9 mouse cellular contexts compared by ENCODE assay signal in the genomic region with DNA sequence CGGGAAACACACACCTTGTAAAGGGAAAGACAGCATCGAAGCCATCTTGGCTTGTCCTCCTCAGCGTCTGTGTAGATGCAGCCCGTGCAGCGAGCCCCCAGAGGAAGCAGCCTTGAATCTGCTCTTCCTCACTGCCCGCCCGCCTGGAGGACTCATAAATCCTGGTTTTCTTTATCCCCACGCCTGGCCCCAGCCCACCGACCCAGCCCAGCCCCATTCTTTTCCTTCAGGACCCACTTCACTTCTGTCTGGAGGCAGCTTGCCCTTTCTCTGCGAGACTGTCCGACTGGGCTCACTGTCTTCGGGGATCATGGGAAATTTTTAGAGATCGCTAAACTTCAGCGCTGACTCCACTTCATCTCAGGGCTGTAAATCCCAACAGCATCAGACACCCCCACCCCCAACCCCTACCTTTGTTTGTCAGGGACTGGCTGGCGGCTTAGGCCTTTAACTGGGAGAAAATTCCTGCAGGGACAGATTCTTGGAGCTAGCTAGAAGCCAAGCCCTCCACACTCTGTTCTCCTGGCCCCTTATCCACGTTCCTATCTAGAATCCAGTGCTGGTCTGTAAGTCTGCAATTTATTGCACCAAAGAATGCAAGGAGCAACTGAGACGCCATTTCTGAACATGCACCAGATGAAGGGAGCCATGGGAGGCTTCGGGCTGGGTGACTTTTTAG. TPM values are rescaled to one million over a fixed set of nuclear protein-coding genes. Genes with fewer than 3 reads are reported as not detected.
DNase-seq lines count a peak whose midpoint lies in the region; ATAC-seq and TF ChIP-seq lines count a peak whose summit lies in the region.
"Had no signal": no experiment of that assay in that cellular context is flagged by ENCODE, and none has a peak within 500 bp of the region (broad histone marks: within the 10 kb centered on the region; RNA-seq: fewer than 3 reads in every experiment).

No protein-coding gene starts in this region.

- TF ChIP-seq CTCF in ES-Bruce4 (IDR thresholded peaks at IDR 0.05; ENCODE audit: low read depth, low read length) = no peak

- no peaks in the 10 kb centered on the region for H3K27me3 ChIP-seq in heart, embryonic 11.5 days (ENCODE audit: control insufficient read depth, insufficient read depth, low read length)
- H3K27me3 ChIP-seq in ES-Bruce4 (ENCODE audit: control insufficient read depth, insufficient read depth, low read length, poor library complexity, severe bottlenecking) = no peaks in the 10 kb centered on the region
- no peaks in the 10 kb centered on the region for H3K27me3 ChIP-seq in forebrain, embryonic 14.5 days (replicated peaks; ENCODE audit: control insufficient read depth, insufficient read depth, low read length)
- no peaks in the 10 kb centered on the region for H3K27me3 ChIP-seq in midbrain, embryonic 10.5 days (ENCODE audit: low read depth, poor library complexity, severe bottlenecking)

- H3K4me3 ChIP-seq in heart, embryonic 11.5 days (ENCODE audit: low read depth, low read length) = no peak overlapping the region
- H3K4me3 ChIP-seq in ES-Bruce4 (ENCODE audit: low read depth, low read length) = peak overlapping the region; percentile 12; the same call in 1 of the 2 replicates
- no peak overlapping the region for H3K4me3 ChIP-seq in forebrain, embryonic 14.5 days (ENCODE audit: low read depth, low read length)
- H3K4me3 ChIP-seq in midbrain, embryonic 10.5 days = peak overlapping the region; percentile 42

- no peak for TF ChIP-seq EP300 in ES-Bruce4 (IDR thresholded peaks at IDR 0.05; ENCODE audit: insufficient read depth, low read depth, low read length)

- TF ChIP-seq POLR2A in ES-Bruce4 (IDR thresholded peaks at IDR 0.05; ENCODE audit: insufficient read depth, low read length) = no peak

- DNase-seq in heart, adult 18-20 months = no peak
- peak; percentile 52 for DNase-seq in forebrain, embryonic 14.5 days (ENCODE audit: low spot score)
- DNase-seq in midbrain, embryonic 10.5 days (ENCODE audit: low spot score) = peak; percentile 73
- DNase-seq in ovary, postnatal 36 days (ENCODE audit: low spot score) = no peak
- DNase-seq in thymus, adult 18-20 months = no peak
- DNase-seq in ovary, adult 18-20 months (ENCODE audit: low spot score) = no peak

- peak overlapping the region; percentile 1; the same call in 1 of the 2 replicates for H3K9ac ChIP-seq in heart, embryonic 11.5 days (ENCODE audit: low read depth, low read length)
- H3K9ac ChIP-seq in ES-Bruce4 (ENCODE audit: low read depth, poor library complexity, severe bottlenecking) = peak overlapping the region; percentile 54
- peak overlapping the region; percentile 50 for H3K9ac ChIP-seq in forebrain, embryonic 14.5 days (ENCODE audit: low read length)
- H3K9ac ChIP-seq: liver, embryonic 14.5 days had no signal

- peaks cover 16% of the 10 kb centered on the region for H3K4me1 ChIP-seq in heart, embryonic 11.5 days (ENCODE audit: control insufficient read depth, insufficient read depth, low read length)
- H3K4me1 ChIP-seq in ES-Bruce4 (ENCODE audit: control insufficient read depth, insufficient read depth, low read length) = peaks cover 4% of the 10 kb centered on the region
- H3K4me1 ChIP-seq in forebrain, embryonic 14.5 days (ENCODE audit: control insufficient read depth, insufficient read depth, low read length) = peaks cover 13% of the 10 kb centered on the region
- peaks cover 49% of the 10 kb centered on the region for H3K4me1 ChIP-seq in midbrain, embryonic 10.5 days

- 32% methylated on average over 18 of the region's 18 CpGs for WGBS in heart, embryonic 11.5 days (ENCODE audit: insufficient replicate concordance)
- 14% methylated on average over 18 of the region's 18 CpGs for WGBS in forebrain, embryonic 14.5 days
- 31% methylated on average over 18 of the region's 18 CpGs for WGBS in midbrain, embryonic 10.5 days

- H3K4me2 ChIP-seq in heart, embryonic 11.5 days = peak overlapping the region; percentile 31
- peak overlapping the region; percentile 42 for H3K4me2 ChIP-seq in forebrain, embryonic 14.5 days (ENCODE audit: low read length)

- H3K27ac ChIP-seq in heart, embryonic 11.5 days (ENCODE audit: low read depth, low read length) = 0 out of 2 replicates have a peak overlapping the region, but pooled peaks have one; percentile 29
- no peak overlapping the region for H3K27ac ChIP-seq in ES-Bruce4 (ENCODE audit: insufficient read depth, low read length)
- peak overlapping the region; percentile 27; the same call in 1 of the 2 replicates for H3K27ac ChIP-seq in forebrain, embryonic 14.5 days (ENCODE audit: low read depth, low read length)
- peak overlapping the region; percentile 86 for H3K27ac ChIP-seq in midbrain, embryonic 10.5 days (replicated peaks)
- H3K27ac ChIP-seq: liver, embryonic 14.5 days had no signal

- ATAC-seq in heart, embryonic 11.5 days (replicated peaks; ENCODE audit: insufficient number of reproducible peaks, low FRiP score, low TSS enrichment) = no peak; the same call in 1 of the 2 replicates
- ATAC-seq in forebrain, embryonic 14.5 days = 0 out of 2 replicates have a peak, but pooled peaks have one; percentile 16

- H3K36me3 ChIP-seq in heart, embryonic 11.5 days (ENCODE audit: control insufficient read depth, insufficient read depth, low read length) = no peaks in the 10 kb centered on the region
- H3K36me3 ChIP-seq in ES-Bruce4 (ENCODE audit: control insufficient read depth, insufficient read depth, low read length, poor library complexity, severe bottlenecking) = no peaks in the 10 kb centered on the region
- no peaks in the 10 kb centered on the region for H3K36me3 ChIP-seq in forebrain, embryonic 14.5 days (ENCODE audit: control insufficient read depth, insufficient read depth, low read length)
- H3K36me3 ChIP-seq in midbrain, embryonic 10.5 days = no peaks in the 10 kb centered on the region

- no peaks in the 10 kb centered on the region for H3K9me3 ChIP-seq in heart, embryonic 11.5 days (replicated peaks; ENCODE audit: control insufficient read depth, low read length)
- H3K9me3 ChIP-seq in ES-Bruce4 (replicated peaks; ENCODE audit: control insufficient read depth, insufficient read depth, low read length, poor library complexity, severe bottlenecking) = no peaks in the 10 kb centered on the region
- no peaks in the 10 kb centered on the region for H3K9me3 ChIP-seq in forebrain, embryonic 14.5 days (replicated peaks; ENCODE audit: control insufficient read depth, low read length)
- peaks cover 3% of the 10 kb centered on the region; the same call in 1 of the 2 replicates for H3K9me3 ChIP-seq in midbrain, embryonic 10.5 days (replicated peaks)

RNA-seq across cellular contexts. Expression of a gene that starts 57.0 kb away (rescaled TPM):
- polyA plus RNA-seq in heart, embryonic 11.5 days (2014; fragmentation: Nextera tagmentation; extraction: Ambion mirVana) = 11.4 and 11.7 TPM in 2 replicates
- 1 to 10 TPM; 9.0 to 10.0 TPM for total RNA-seq in heart, adult 18-20 months (2021)
- polyA plus RNA-seq in ES-Bruce4 (2011; ENCODE audit: insufficient read depth, insufficient read length, low read depth, missing spikeins) = 18.3 and 18.6 TPM in 2 replicates
- 7.2 and 7.6 TPM in 2 replicates for polyA plus RNA-seq in forebrain, embryonic 14.5 days (2014; fragmentation: Nextera tagmentation; extraction: Ambion mirVana)
- 16.5 and 17.0 TPM in 2 replicates for polyA plus RNA-seq in midbrain, embryonic 10.5 days (2016; fragmentation: Nextera tagmentation; extraction: Ambion mirVana)

Comparison
In these comparisons a context has a peak if more than half of its experiments do, and no peak if none do; other contexts are left out.
1. H3K4me3 ChIP-seq: peak in ES-Bruce4 (single experiment) and midbrain, embryonic 10.5 days (single experiment); none in heart, embryonic 11.5 days (single experiment) and forebrain, embryonic 14.5 days (single experiment).
2. H3K9ac ChIP-seq: peak in every context shown above with its lines; median percentile 54 in ES-Bruce4; 50 in forebrain, embryonic 14.5 days; 1 in heart, embryonic 11.5 days.
3. DNase-seq: peak in forebrain, embryonic 14.5 days (single experiment) and midbrain, embryonic 10.5 days (single experiment); none in heart, adult 18-20 months (0 of 2), ovary, postnatal 36 days (single experiment), thymus, adult 18-20 months (0 of 2) and ovary, adult 18-20 months (single experiment).